Mouse (Mus musculus) liver, embryonic 14.5 days (tissue): ENCODE measurements around the gene Src.

Source experiments
- CTCF ChIP-seq: IDR thresholded peaks from 2 replicates; pipeline ENCODE4 v1.5.1; 2016; ENCODE audit warnings: antibody characterized with exemption, low read depth, control low read depth
- EP300 ChIP-seq: IDR thresholded peaks from 2 replicates; pipeline ENCODE4 v1.6.1; 2016; ENCODE audit warnings: antibody characterized with exemption, low read depth

GRCm38 (mm10) chr2:157412497-157412896 lies 5.7 kb upstream of the Src start:
- TF ChIP-seq EP300 (no peak), CTCF (no peak)
